Mouse (Mus musculus) olfactory bulb, adult 2 months (tissue): ENCODE measurements at regions not wholly inside any gene's neighbourhood (a gene's known extent, or its start where the extent isn't known, plus 50 kb on each side); places are given as distances from the start of the nearest gene placed in this dataset.

Source experiments
- CTCF ChIP-seq: fragments of 200-500 bp; IDR thresholded peaks from 2 replicates; pipeline ENCODE4 v1.5.1; 2012; ENCODE audit warnings: low read depth, mild to moderate bottlenecking, low read length, moderate library complexity; ENCODE audit not compliant: insufficient read depth
- POLR2A ChIP-seq: fragments of 200-500 bp; IDR thresholded peaks from 2 replicates; pipeline ENCODE4 v1.6.1; 2012; ENCODE audit warnings: mild to moderate bottlenecking, low read depth, low read length, moderate library complexity; ENCODE audit not compliant: insufficient read depth

DNA sequence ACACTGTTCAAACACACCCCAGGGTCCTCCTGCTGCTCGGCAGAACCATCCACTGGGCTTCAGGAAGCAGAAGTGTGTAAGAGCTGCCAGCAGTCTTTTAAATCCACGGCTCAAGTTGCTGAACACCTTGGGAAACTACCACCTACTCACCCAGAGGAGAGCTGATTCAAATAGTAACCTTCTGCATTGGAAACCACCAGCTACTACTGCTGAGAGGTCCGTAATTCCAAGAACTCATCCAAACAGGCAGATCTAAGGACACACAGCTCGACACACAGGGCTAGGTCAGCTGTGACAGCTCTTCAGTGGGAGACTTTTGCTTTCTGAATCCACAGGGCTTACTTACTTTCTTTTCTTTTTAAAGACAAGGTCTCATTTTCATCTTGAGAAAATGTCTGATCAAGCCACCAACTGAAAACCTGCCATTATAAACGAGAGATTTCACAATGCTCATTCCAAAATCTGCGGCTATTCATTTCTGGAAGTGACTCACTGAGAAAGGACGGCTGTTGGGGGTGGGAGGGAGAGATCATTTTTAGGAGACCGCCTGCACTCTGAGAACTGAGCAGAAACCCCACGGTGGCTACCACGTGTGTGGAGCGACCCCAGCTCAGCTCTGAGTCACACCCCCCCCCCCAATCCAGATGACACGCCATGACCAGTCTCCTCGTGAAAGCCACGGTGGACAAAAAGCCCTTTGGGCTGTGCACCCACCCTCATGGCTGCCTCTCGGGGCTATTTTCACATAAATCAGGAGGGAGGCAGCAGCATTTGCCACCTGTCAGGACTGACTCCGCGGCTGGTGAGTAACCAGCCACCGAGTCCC lies 129.5 kb upstream of the Klf14 start:
- TF ChIP-seq CTCF (no peak), POLR2A (no peak)
